Mouse (Mus musculus) neural tube, embryonic 12.5 days (tissue): Measurements from ENCODE around the gene Tktl2. TPM values are rescaled to one million over a fixed set of nuclear protein-coding genes. Genes with fewer than 3 reads are reported as not detected.

Source experiments
- polyA plus RNA-seq: library from polyadenylated mRNA; unstranded; fragments of >200 nt; fragmentation: Nextera tagmentation; extraction: Ambion mirVana; gene quantifications from 2 replicates; pipeline ENCODE4 v1.2.1, GENCODE M21; 2016

Gene Tktl2
- polyA plus RNA-seq, 1 experiment from 2014 or later, result not detected

Other genes starting within 250 kb of the Tktl2 start
- gene Tma16, start 25.2 kb upstream of the Tktl2 start, polyA plus RNA-seq, result 11.8 and 14.4 TPM in 2 replicates
- gene Npy5r, start 176.4 kb downstream of the Tktl2 start, polyA plus RNA-seq, result 0.52 and 0.57 TPM in 2 replicates
- gene Npy1r, start 185.4 kb downstream of the Tktl2 start, polyA plus RNA-seq, result 3.4 and 4.8 TPM in 2 replicates